Mouse (Mus musculus): Measurements from ENCODE around the gene Zbtb4.

The Zbtb4 gene

DNA sequence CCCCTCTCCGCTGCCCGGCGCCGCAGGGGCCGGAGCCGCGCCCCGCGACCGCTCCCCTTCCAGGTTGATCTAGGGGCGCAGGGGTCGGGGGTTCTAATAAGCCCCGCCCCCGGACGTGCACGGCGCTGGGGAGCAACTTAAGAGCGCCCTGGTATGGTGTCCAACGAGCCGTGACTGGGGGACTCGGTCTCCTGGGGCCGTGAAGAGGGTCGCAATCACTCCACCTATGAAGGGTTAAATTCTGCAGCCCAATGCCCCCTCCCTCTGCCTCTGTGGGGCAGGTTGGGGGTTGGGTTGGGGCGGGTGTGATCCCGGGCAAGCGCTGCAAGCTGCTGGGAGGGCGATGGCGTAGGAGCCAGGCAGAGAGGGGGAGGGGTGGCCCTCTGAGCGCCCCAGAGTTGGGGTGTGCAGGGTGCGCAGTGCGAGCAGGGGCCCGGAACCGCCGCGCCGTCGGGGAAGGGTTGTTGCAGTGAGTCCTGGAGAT is 456 bp downstream of the Zbtb4 start:
- DNase-seq (ENCODE audit: low spot score), result no peak

DNA sequence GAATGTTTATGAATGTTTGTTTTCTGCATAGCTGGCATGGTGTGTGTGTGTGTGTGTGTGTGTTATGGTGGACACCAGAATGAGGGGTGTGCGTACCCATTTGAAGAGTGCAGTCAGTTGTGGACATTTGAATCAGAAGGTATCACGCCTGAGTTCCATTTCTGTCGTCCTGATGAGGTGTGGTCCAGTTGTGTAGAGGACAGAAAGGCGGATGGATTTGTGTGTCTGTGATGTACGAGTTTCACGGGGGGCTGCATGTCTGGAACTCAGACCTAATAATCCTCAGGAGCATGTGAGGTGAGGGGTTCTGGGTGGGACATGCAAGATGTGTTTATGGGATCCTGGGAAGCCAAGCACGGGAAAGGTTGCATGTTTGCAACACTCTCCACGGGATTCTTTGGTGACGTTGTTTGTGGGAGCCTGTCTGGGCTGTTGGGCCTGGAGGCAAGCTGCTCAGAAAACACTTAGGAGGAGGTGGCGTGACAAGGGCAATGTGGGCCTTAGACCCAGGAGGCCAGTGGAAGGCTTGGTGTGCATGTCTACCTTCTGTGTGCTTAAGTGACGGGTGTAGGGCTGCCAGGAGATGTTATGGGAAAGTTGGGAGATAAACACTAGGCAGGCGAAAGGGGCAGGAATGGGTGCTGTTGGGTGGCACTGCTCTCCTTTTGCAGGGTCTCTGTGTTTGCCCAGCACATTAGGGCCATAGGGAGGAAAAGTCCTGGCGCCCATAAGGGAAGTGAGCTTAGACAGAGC is 1.3 kb downstream of the Zbtb4 start:
- DNase-seq (ENCODE audit: low spot score), result no peak

DNA sequence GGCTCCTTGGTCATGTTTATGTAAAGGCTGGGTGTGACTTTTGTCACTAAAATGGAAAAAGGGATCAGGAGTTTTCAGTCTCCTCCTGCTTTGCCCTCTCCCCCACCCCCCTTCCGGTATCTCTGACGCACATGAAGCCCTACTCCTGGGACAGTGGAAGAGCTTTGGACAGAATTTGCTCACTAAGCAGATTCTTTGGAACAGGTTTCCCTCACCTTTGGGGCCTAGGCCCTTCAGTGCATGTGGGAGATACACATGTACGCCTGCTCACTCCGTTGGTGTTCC is 1.9 kb downstream of the Zbtb4 start:
- DNase-seq (ENCODE audit: low spot score), result no peak

DNA sequence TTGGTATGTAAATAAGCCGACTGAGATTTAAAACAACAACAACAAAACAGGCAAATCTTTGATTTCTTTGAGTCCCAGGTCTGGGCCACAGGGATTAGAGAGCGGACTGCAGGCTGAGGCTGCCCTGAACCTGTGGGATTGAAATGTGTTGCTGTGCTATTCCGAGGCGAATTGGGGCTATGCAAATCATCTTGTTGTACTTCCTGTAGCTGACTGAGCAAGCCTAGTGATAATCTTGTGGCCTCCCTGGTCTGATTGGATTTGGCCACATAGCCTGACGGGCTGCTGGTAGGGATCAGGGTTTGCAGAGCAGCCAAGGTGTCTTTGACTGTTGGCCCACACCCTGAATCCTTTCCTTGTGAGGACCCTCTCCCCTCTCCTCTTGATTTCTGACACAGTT is 9.2 kb downstream of the Zbtb4 start:
- DNase-seq (ENCODE audit: low spot score), result no peak

GRCm38 (mm10) chr11:69775716-69776115 is 10.0 kb downstream of the Zbtb4 start:
- no peak for DNase-seq (ENCODE audit: low spot score)

DNA sequence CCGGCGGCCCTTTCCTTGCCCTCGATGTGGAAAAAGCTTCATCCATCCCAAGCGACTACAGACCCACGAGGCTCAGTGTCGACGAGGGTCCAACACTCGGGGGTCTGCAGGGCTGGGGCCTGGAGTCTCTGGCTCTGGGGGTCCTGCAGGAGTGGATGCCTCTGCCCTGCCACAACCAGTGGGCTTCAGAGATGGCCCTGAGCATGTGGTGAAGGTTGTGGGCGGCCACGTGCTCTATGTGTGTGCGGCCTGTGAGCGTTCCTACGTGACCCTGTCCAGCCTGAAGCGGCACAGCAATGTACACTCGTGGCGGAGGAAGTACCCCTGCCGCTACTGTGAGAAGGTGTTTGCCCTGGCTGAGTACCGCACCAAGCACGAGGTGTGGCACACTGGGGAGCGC is 10.8 kb downstream of the Zbtb4 start:
- no peak for DNase-seq (ENCODE audit: low spot score)

DNA sequence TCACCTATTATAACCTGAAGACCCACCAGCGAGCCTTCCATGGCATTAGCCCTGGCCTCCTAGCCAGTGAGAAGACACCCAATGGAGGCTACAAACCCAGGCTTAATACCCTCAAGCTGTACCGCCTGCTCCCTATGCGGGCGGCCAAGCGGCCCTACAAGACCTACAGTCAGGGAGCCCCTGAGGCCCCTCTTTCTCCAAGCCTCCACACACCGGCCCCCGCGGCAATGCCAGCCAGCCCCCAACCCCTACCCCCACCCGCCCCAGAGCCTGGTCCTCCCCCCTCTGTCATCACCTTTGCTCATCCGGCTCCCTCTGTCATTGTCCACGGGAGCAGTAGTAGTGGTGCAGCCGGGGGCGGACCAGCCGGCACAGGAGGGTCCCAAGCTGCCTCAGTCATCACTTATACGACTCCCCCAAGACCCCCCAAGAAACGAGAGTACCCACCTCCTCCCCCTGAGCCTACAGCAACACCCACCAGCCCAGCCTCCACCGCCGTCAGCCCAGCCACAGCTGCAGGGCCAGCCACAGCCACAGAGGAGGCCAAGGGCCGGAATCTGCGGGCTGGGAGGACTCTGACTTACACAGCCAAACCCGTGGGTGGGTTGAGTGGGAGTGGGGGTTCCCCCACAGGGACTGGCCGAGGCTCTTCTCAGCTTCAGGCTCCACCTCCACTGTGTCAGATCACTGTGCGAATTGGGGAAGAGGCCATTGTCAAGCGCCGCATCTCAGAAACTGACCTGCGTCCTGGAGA is 12.0 kb downstream of the Zbtb4 start:
- DNase-seq (ENCODE audit: low spot score), result no peak

DNA sequence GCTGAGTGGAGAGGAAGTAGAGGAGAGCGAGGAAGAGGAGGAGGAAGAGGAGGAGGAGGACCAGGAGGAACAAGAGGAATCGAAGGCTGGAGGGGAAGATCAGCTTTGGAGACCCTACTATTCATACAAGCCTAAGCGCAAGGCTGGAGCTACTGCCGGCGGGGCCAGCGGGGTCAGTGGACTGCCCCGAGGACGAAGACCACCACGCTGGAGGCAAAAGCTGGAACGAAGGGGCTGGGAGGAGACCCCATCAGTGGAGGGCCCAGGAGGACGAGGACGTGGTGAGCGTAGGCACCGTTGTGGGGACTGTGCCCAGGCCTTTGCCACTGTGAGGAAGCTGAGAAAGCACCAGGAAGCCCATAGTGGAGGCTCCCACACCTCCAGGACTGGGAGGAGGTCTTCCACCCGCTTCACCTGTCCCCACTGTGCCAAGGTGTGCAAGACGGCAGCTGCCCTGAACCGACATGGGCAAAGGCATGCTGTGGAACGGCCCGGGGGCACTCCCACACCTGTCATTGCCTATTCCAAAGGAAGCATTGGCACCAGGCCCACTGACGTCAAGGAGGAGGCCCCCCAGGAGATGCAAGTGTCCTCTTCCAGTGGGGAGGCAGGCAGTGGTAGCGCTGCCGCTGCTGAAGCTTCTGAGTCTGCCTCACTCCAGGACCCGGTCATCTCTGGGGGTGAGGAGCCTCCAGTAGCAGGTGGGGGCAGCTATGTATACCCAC is 12.7 kb downstream of the Zbtb4 start:
- DNase-seq (ENCODE audit: low spot score), result no peak

- no peak for DNase-seq (ENCODE audit: low spot score)
Measured at GRCm38 (mm10) chr11:69778985-69779384, 13.3 kb downstream of the Zbtb4 start.

- DNase-seq (ENCODE audit: low spot score), result no peak
Measured at GRCm38 (mm10) chr11:69781828-69782227, 16.1 kb downstream of the Zbtb4 start.

DNA sequence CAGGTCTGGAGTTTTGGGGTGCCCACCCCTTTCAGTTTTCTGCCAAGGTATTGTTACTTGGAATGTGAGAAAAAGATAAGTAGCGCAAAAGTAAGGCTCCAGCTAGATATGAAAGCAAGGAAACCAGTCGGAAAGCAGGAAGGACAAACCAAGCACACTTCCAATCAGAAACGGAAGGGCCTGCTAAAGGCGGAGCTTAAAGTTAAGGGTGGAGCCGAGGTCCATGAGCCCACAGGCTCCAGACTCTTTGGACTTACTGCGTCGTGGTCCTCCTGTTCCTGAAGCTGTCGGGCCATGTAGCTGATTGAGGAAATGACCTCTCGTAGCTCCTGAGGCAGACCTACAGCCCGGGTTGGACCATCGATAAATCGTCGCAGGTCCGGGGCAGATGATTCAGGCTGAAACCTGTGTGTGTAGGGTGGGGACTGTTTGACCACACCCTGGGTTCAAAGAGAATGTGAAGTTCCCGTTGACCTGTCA is 19.1 kb downstream of the Zbtb4 start:
- DNase-seq (ENCODE audit: low spot score), result no peak

DNA sequence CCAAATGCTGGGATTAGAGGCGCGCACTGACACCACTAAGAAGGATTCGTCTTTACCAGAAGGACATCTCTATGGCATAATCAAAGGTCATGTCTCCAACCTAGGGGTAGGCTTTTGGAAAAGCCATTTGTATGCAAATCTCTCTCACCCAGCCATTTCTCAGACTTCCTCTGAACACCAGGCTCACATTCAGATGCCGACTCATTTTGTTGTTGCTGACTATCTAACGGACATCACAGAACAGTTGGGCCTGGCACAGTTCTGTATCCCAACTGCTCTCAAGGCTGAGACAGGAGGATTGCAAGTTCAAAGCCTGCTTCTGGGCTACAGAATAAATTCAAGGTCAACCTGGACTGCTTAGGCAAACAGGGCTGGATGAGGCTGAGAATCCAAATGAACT is 21.6 kb downstream of the Zbtb4 start:
- no peak for DNase-seq (ENCODE audit: low spot score)

- DNase-seq (ENCODE audit: low spot score), result no peak
Measured at GRCm38 (mm10) chr11:69789431-69789830, 23.7 kb downstream of the Zbtb4 start.

DNA sequence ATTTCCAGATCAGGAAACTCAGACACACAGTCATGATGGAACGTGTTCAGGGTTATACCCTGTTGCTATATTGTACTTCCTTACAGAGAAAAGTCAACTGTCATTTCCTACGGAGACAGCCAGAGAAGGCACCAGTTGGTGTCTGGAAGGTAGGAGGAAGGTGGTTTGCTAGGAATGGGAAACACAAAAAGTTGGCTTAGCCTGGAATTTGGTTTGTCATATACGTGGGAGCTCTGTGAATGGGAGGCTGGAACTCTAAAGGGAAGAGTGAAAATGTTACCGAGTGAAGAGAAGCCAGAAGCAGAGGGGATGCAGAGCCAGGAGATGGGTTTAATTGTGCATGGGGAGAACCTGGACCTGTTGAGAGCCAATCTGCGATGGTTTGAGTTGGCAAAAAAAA is 25.7 kb downstream of the Zbtb4 start:
- no peak for DNase-seq (ENCODE audit: low spot score)

- no peak for DNase-seq (ENCODE audit: low spot score)
Measured at GRCm38 (mm10) chr11:69793429-69793828, 27.7 kb downstream of the Zbtb4 start.

DNA sequence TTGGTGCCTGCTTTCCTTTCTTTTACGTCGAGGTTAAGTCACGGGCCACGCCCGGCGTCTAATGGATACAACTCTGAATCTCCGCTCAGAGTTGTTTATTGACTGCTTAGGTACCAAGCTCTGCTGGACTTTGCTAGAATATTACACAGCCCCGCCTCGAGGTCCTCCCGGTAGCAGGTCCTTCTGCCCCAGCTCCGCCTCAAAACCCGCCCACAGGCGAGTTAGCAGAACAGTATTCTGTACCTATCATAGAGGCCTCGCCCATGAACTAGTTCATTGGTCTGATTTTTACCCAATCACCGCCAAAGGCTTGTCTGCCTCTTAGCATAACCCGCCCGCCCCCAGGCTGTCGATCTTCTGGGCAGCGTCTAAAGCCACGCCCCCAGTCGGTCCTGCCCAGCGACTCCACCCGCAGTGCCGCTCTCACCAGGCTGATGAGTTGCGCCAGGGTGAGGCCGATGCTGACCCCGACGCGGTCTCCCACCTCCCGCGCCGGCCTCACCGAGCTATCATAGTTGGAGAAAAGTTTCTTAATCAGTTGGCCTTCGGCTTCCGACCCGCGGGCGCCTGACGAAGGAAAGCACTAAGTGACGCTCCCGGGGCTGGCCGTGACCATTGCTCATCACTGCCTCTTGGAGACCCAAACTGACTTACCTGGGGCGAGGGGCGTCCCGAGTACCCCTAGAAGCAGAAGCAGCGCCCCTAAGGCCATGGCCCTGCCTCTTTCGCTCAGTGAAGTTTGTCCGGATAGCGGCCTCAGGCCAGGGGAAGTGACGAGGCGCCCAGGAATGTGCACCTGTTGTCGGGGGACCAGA is 29.7 kb downstream of the Zbtb4 start, which contains the start of gene Chrnb1:
Gene Chrnb1 (minus strand): TSS at position 776 of the 815 bp plus-strand sequence.
- peak; percentile 78 for DNase-seq (ENCODE audit: low spot score)

DNA sequence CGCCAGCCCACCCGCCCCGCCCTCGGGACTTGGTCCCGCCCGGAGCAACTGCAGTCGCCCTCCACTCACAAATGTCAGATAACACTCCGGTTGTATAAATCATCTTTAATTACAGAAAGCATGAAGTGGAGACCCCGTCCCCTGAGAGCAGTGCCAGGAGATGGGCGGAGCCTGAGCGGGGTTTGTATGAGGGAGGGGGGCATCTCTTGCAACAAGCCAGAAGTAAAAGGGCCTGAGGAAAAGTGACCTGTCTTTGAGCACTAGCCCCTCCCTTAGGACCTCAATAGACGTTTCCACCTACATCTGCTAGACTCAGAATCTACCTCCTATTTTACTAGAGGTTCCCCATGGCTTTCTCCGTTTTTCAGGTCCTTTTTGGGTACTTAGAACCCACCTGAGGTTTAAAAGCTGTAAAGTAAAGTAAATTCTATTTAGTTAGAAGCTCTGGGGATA is 30.3 kb downstream of the Zbtb4 start:
- no peak for DNase-seq (ENCODE audit: low spot score)

DNA sequence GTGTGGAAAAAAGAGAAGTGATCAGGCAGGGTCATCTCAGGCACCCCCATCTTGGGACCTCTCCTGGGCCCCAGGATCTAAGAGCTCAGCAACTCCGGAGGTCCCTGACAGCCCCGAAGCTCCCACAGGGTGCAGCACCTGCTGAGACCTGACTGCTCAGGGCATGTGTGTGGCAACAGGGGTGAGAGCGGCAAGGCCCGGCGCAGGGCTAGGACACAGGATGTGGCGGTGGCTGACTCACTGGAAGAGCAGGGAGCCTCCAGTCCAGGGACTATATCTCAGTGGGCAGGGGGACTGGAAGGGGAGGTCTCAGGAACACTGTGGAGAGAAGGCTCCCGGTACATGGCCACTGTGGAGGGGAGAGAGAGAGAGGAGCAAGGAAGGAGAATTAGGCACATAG is 32.2 kb downstream of the Zbtb4 start:
- DNase-seq (ENCODE audit: low spot score), result no peak

DNA sequence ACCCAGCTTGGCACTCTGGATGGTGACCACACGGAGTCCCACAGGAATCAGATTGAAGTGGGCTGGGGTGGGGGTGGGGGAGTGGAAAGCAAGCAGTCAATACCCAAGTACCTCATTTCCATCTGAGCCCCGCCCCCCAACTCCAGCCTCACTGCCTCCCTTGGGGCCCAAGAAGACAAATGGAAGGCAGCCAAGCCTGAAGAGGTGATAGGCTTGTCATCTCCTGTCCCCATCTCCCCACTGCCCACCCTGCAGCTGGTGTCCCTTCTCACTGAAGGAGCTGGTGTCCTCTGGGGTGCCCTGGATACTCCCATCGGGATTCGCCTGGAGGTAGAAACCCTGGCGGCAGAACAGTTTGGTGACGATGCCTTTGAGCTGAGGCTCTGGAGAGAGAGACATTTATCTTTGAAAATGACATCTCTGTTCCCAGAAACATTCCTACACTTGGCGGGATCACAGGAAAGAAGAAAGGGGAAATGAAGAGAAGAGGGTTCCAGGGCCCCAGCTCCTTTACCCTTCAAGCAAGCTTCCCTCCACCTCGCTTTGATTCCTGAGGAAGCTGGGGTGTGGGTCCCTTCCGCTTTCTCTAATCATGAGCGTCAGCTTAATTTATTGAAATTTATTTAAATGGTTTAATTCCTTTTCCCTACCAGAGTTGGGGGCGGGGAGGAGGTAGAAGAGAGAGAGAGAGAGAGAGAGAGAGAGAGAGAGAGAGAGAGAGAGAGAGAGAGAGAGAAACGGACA is 33.9 kb downstream of the Zbtb4 start:
- DNase-seq (ENCODE audit: low spot score), result no peak

DNA sequence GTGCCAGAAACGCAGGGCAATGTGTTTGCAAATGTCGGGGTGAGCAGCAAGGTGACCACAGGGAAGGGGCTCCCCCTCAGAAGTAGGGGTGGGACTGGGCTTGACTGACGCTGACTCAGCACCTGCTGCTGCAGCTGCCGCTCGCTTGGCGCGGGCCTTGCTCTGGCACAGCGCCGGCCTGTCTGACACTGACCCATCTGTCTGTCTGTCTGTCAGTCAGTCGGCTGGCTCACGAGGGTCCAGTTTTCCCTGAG is 34.4 kb downstream of the Zbtb4 start:
- DNase-seq (ENCODE audit: low spot score), result no peak

- DNase-seq (ENCODE audit: low spot score), result no peak
Measured at GRCm38 (mm10) chr11:69800392-69801197, 34.9 kb downstream of the Zbtb4 start.

All from urinary bladder, postnatal 10 days (tissue).